Mouse (Mus musculus) stomach, embryonic 16.5 days (tissue): ENCODE data around the gene Polr2i. TPM values are rescaled to one million over a fixed set of nuclear protein-coding genes. Genes with fewer than 3 reads are reported as not detected.
A peak's percentile ranks its signal among the peaks of the same experiment; 100 is the strongest.
"Not testable (repeated sequence)": the region's sequence is repeated elsewhere in the genome, so short reads cannot be mapped to it uniquely, and the experiment has no call there.

Experiments
- ATAC-seq: fragments of 200-750 bp; cut with Nextera tagmentation; 2 replicates; pipeline ENCODE4 v1.8.0; 2017; ENCODE audit warnings: moderate number of reproducible peaks, moderate TSS enrichment; ENCODE audit not compliant: insufficient read depth, low FRiP score
- H3K27ac ChIP-seq: fragments of 300-500 bp; sonication (generic); 2 replicates; pipeline ENCODE4 v1.5.1; 2014; ENCODE audit warnings: low read length
- H3K27me3 ChIP-seq: fragments of 300-500 bp; sonication (generic); 2 replicates; pipeline ENCODE4 v1.6.1; 2014; ENCODE audit warnings: low read length, control low read depth, mixed read lengths; ENCODE audit not compliant: control insufficient read depth, insufficient read depth
- H3K36me3 ChIP-seq: fragments of 300-500 bp; sonication (generic); 2 replicates; pipeline ENCODE4 v1.6.1; 2014; ENCODE audit warnings: low read length; ENCODE audit not compliant: control insufficient read depth, insufficient read depth
- H3K4me1 ChIP-seq: fragments of 300-500 bp; sonication (generic); 2 replicates; pipeline ENCODE4 v1.6.1; 2014; ENCODE audit warnings: low read length, control low read depth, mixed read lengths; ENCODE audit not compliant: control insufficient read depth, insufficient read depth
- H3K4me2 ChIP-seq: fragments of 300-500 bp; sonication (generic); 2 replicates; pipeline ENCODE4 v1.6.1; 2014; ENCODE audit warnings: low read depth, low read length, mixed read lengths
- H3K4me3 ChIP-seq: fragments of 300-500 bp; sonication (generic); replicated peaks from 2 replicates; pipeline ENCODE4 v1.5.1; 2014; ENCODE audit warnings: mild to moderate bottlenecking, low read length
- H3K9ac ChIP-seq: fragments of 300-500 bp; sonication (generic); 2 replicates; pipeline ENCODE4 v1.6.1; 2014; ENCODE audit warnings: low read length
- H3K9me3 ChIP-seq: fragments of 300-500 bp; sonication (generic); replicated peaks from 2 replicates; pipeline ENCODE4 v1.6.1; 2016; ENCODE audit warnings: low read length, control low read depth; ENCODE audit not compliant: control insufficient read depth
- WGBS: fragments of 180-500 bp; shearing (Covaris S2); extraction: QIAGEN DNeasy Blood & Tissue Kit; methylation state at CpG from one replicate; pipeline ENCODE4 v1.1.7; 2014; 5-methylcytosine and 5-hydroxymethylcytosine counted together
- polyA plus RNA-seq: library from polyadenylated mRNA; unstranded; fragments of >200 nt; fragmentation: Nextera tagmentation; extraction: Ambion mirVana; gene quantifications from 2 replicates; pipeline ENCODE4 v1.2.1, GENCODE M21; 2015

Gene Polr2i
- polyA plus RNA-seq, 1 experiment from 2014 or later = 111 TPM

GRCm38 (mm10) chr7:30233387-30233786, 1.6 kb downstream of the Polr2i start:
- no peak overlapping the region for H3K9ac ChIP-seq
- ATAC-seq = no peak
- no peaks in the 10 kb centered on the region for H3K9me3 ChIP-seq
- peak overlapping the region; percentile 81 for H3K4me2 ChIP-seq
- H3K4me3 ChIP-seq = no peak overlapping the region
- H3K4me1 ChIP-seq = peaks cover 14% of the 10 kb centered on the region
- no peaks in the 10 kb centered on the region for H3K36me3 ChIP-seq
- WGBS = 84% methylated on average over 20 of the region's 20 CpGs
- no peak overlapping the region for H3K27ac ChIP-seq
- no peaks in the 10 kb centered on the region for H3K27me3 ChIP-seq

- Histone ChIP-seq H3K4me3 (no peak overlapping the region), H3K4me2 (no peak overlapping the region), H3K27me3 (no peaks in the 10 kb centered on the region), H3K9me3 (no peaks in the 10 kb centered on the region), H3K36me3 (no peaks in the 10 kb centered on the region), H3K4me1 (peaks cover 14% of the 10 kb centered on the region), H3K9ac (no peak overlapping the region), H3K27ac (no peak overlapping the region)
- 87% methylated on average over 15 of the region's 15 CpGs for WGBS
- no peak for ATAC-seq
Measured at GRCm38 (mm10) chr7:30234276-30234858, 2.6 kb downstream of the Polr2i start.

- H3K4me1 ChIP-seq = peaks cover 14% of the 10 kb centered on the region
- H3K9me3 ChIP-seq = no peaks in the 10 kb centered on the region
- WGBS = 88% methylated on average over 8 of the region's 8 CpGs
- H3K36me3 ChIP-seq = no peaks in the 10 kb centered on the region
- H3K9ac ChIP-seq = no peak overlapping the region
- ATAC-seq = no peak
- H3K4me3 ChIP-seq = no peak overlapping the region
- H3K27me3 ChIP-seq = no peaks in the 10 kb centered on the region
- H3K4me2 ChIP-seq = no peak overlapping the region
- H3K27ac ChIP-seq = no peak overlapping the region
Measured at GRCm38 (mm10) chr7:30235091-30235490, 3.3 kb downstream of the Polr2i start.

GRCm38 (mm10) chr7:30235625-30236024, 3.9 kb downstream of the Polr2i start, which contains the start of gene Ovol3:
Gene Ovol3 (minus strand): TSS chr7:30235725.
- Histone ChIP-seq H3K9me3 (no peaks in the 10 kb centered on the region), H3K36me3 (no peaks in the 10 kb centered on the region)

GRCm38 (mm10) chr7:30237374-30237773, 5.6 kb downstream of the Polr2i start:
- H3K27ac ChIP-seq, H3K9me3 ChIP-seq, H3K4me3 ChIP-seq, ATAC-seq, H3K9ac ChIP-seq, H3K36me3 ChIP-seq, H3K27me3 ChIP-seq, H3K4me2 ChIP-seq, H3K4me1 ChIP-seq: not testable (repeated sequence)
- 85% methylated on average over 3 of the region's 3 CpGs for WGBS

More at GRCm38 (mm10) chr7:30235625-30236024, 3.9 kb downstream of the Polr2i start, which contains the start of gene Ovol3:
- Histone ChIP-seq H3K9ac (no peak within 1 kb of the TSS), H3K4me3 (no peak within 1 kb of the TSS), H3K27me3 (no peaks in the 10 kb centered on the region), H3K4me1 (peaks cover 14% of the 10 kb centered on the region), H3K27ac (no peak within 1 kb of the TSS), H3K4me2 (no peak within 1 kb of the TSS)
- WGBS = 77% methylated on average over 4 of the region's 4 CpGs
- ATAC-seq = no peak

GRCm38 (mm10) chr7:30251956-30252954, 20.5 kb downstream of the Polr2i start:
- H3K4me3 ChIP-seq = no peak overlapping the region
- 71% methylated on average over 12 of the region's 12 CpGs for WGBS
- no peak overlapping the region for H3K4me2 ChIP-seq
- H3K27me3 ChIP-seq = no peaks in the 10 kb centered on the region
- no peaks in the 10 kb centered on the region for H3K9me3 ChIP-seq
- 0 out of 2 replicates have a peak, but pooled peaks have one; percentile 44 for ATAC-seq
- H3K36me3 ChIP-seq = no peaks in the 10 kb centered on the region
- no peak overlapping the region for H3K9ac ChIP-seq
- H3K4me1 ChIP-seq = no peaks in the 10 kb centered on the region
- no peak overlapping the region for H3K27ac ChIP-seq

GRCm38 (mm10) chr7:30265041-30265440, 33.3 kb downstream of the Polr2i start:
- no peaks in the 10 kb centered on the region for H3K9me3 ChIP-seq
- H3K4me2 ChIP-seq = no peak overlapping the region
- H3K27me3 ChIP-seq = no peaks in the 10 kb centered on the region
- H3K4me1 ChIP-seq = no peaks in the 10 kb centered on the region
- no peak for ATAC-seq
- no peak overlapping the region for H3K9ac ChIP-seq
- H3K27ac ChIP-seq = no peak overlapping the region
- WGBS = 71% methylated on average over 2 of the region's 2 CpGs
- no peak overlapping the region for H3K4me3 ChIP-seq
- 0 out of 2 replicates have a peak, but pooled peaks cover 2% of the 10 kb centered on the region for H3K36me3 ChIP-seq

- H3K9ac ChIP-seq = no peak overlapping the region
- H3K4me1 ChIP-seq = no peaks in the 10 kb centered on the region
- H3K4me2 ChIP-seq = no peak overlapping the region
- no peaks in the 10 kb centered on the region for H3K9me3 ChIP-seq
- no peak overlapping the region for H3K4me3 ChIP-seq
- H3K36me3 ChIP-seq = 0 out of 2 replicates have a peak, but pooled peaks cover 2% of the 10 kb centered on the region
- 87% methylated on average over 5 of the region's 5 CpGs for WGBS
- no peak overlapping the region for H3K27ac ChIP-seq
- no peaks in the 10 kb centered on the region for H3K27me3 ChIP-seq
- no peak for ATAC-seq
Measured at GRCm38 (mm10) chr7:30265531-30265930, 33.8 kb downstream of the Polr2i start.

- Histone ChIP-seq H3K27me3 (no peaks in the 10 kb centered on the region), H3K36me3 (0 out of 2 replicates have a peak, but pooled peaks cover 2% of the 10 kb centered on the region), H3K9ac (no peak overlapping the region), H3K27ac (no peak overlapping the region), H3K4me3 (no peak overlapping the region), H3K4me1 (no peaks in the 10 kb centered on the region), H3K9me3 (no peaks in the 10 kb centered on the region), H3K4me2 (no peak overlapping the region)
- 81% methylated on average over 7 of the region's 7 CpGs for WGBS
- ATAC-seq = no peak
Measured at GRCm38 (mm10) chr7:30265935-30266334, 34.2 kb downstream of the Polr2i start.
